Mouse (Mus musculus) left cerebral cortex, adult 18-20 months (tissue): ENCODE results near the gene Pik3ca. TPM values are rescaled to one million over a fixed set of nuclear protein-coding genes. Genes with fewer than 3 reads are reported as not detected.

Experiments used
- DNase-seq, 2 experiments: peaks; one replicate each; pipeline ENCODE4 v3.0.0; 2021 to 2022; ENCODE audit warnings: low spot score in 2 of 2, mixed read lengths in 1 of 2
- total RNA-seq, 2 experiments: library from RNA; stranded (reverse); gene quantifications; 2 replicates each; pipeline ENCODE4 v1.2.3; 2021

Gene Pik3ca
- total RNA-seq, 2 experiments from 2014 or later = 62.0 to 71.2 TPM

GRCm38 (mm10) chr3:32437820-32438219 lies 40.3 kb downstream of the Pik3ca start:
- no peak for DNase-seq

GRCm38 (mm10) chr3:32438716-32439115 lies 41.2 kb downstream of the Pik3ca start:
- no peak for DNase-seq

DNA sequence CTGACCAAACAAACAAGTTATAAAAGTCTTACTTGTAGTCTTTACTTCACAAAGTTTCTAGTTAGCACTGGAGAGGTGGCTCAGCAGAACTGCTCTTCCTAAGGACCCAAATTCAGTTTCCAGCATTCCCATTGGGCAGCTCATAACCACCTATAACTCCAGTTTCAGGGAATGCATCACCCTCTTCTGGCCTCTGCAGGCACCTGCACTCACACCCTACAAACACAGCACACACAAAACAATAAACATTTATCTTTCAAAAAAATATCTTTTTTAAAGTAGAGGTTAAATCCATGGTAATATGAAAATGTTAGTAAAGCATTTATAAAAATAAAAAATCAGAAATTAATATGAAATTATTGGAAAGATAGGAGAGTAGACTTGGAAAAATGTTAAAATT lies 44.2 kb downstream of the Pik3ca start:
- DNase-seq = no peak

DNA sequence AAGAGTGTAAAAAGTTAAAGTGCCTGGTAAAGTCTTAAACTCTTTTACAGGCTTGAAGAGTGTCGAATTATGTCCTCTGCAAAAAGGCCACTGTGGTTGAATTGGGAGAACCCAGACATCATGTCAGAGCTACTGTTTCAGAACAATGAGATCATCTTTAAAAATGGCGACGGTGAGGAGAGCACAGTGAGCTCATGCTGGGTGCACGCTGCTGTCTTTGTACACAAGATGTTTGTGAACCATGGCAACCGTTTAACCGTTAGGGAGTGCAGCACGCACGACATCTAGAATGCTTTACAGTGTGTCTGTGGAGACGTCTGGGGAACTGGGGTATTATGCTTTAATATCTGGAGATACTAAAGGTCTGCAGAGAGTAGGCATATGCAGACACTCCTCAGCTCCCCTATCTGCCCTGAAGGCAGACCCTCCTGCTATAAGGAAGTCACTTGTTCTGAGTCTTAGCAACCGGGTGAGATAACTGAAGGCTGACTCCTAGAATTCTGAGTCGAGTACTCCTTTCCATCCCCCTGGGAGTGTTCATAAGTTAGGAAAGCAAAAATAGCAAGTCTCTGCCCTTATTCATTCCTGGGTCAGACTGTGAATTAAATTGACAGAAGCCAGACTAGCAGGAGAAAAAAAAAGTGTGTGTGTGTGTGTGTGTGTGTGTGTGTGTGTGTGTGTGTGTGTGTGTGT lies 57.0 kb downstream of the Pik3ca start:
- DNase-seq = no peak

DNA sequence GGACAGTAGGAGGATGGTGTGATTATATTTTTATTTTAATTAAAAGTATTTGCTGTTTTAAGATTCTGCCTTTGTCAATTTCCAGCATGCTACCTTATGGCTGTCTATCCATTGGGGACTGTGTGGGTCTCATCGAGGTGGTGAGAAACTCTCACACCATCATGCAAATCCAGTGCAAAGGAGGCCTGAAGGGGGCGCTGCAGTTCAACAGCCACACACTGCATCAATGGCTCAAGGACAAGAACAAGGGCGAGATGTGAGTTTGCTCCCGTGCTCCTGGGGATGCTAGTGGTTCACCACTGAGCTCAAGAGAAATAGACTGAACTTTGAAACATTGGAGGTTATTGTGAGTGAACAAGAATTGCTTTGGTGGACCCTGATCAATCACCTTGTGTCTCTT lies 62.3 kb downstream of the Pik3ca start:
- DNase-seq = peak; percentile 14 to 28

DNA sequence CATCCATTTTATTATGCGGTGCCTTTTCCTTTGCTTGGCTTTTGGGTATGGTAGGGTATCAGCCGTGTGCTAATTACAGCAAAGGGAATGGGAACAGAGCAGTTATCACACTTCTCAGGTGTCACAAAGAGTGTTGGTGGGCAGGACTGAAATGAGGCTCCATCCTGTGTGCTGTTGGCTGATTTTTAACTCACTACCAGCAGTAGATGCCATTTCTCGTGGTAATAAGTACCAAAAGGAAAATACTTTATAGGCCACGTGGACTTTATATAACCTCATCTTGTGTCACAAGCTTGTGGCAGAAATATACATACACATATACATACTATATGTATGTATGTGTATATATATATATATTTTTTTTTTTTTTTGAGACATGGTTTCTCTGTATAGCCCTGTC lies 69.8 kb downstream of the Pik3ca start:
- no peak for DNase-seq

GRCm38 (mm10) chr3:32468411-32468810 lies 70.9 kb downstream of the Pik3ca start:
- DNase-seq = no peak

- no peak for DNase-seq
Measured at GRCm38 (mm10) chr3:32470449-32470848, 73.0 kb downstream of the Pik3ca start.

DNA sequence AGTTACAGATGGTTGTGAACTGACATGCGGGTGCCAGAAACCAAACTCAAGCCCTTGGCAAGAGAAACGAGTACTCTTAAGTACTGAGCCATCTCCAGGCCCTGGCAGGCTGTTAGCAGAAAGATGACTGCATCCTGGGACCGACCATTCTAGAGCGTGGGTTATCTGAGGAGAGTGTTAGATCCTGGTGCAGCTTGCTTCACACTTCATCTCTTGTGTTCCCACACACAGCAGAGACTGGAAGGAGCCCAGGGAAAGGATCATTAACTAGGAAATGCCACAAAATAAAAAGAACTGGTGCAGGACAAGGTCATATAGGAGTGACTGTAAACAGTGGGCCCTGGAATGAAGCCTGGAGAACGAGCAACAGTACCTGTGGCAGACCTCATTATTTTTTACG lies 73.6 kb downstream of the Pik3ca start:
- DNase-seq = peak; percentile 11 to 47

- no peak for DNase-seq
Measured at GRCm38 (mm10) chr3:32472191-32472900, 74.9 kb downstream of the Pik3ca start.

- no peak for DNase-seq
Measured at GRCm38 (mm10) chr3:32473184-32473583, 75.7 kb downstream of the Pik3ca start.

- DNase-seq = no peak
Measured at GRCm38 (mm10) chr3:32479961-32480360, 82.5 kb downstream of the Pik3ca start.

GRCm38 (mm10) chr3:32483035-32483434 lies 85.6 kb downstream of the Pik3ca start:
- DNase-seq = no peak

DNA sequence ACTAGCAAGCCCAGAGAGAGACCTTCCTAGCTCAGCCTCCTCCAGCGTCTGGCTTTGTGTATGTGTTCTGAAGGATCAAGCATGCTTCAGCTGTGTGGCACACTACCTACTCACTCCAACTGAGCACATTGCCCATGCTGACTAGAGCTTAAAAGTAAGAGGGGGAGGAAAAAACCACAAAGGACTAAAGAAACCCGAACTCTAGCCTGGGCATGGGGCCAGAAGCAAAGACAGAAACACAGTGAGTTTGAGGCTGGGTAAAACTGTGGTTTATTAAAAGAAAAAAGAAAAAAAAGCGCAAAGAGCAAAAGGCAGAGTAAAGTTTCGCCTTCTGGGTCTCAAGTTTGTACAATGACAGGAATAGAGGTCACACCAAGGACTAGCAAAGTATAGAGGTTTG lies 89.1 kb downstream of the Pik3ca start:
- DNase-seq = no peak

DNA sequence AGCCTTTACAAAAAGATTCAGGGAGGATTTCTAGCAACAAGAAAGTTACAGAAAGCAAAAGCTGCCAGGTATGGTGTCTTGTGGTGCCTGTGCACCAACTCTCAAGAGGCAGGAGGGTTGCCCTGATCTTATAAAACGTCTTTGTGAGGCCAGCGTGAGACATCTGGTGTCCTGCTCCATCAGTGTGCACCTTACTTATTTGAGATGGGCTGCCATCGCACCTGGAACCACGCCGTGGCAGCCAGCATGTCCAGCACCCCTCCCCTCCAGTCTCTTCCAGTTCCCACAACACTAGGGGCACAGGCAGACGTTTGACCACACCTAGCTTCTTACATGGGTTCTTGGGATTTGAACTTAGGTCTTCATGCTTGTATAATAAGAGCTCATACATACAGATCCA lies 90.7 kb downstream of the Pik3ca start:
- DNase-seq = no peak

- no peak for DNase-seq
Measured at GRCm38 (mm10) chr3:32490076-32490927, 92.8 kb downstream of the Pik3ca start.

GRCm38 (mm10) chr3:32490928-32491315 lies 93.5 kb downstream of the Pik3ca start:
- no peak for DNase-seq

DNA sequence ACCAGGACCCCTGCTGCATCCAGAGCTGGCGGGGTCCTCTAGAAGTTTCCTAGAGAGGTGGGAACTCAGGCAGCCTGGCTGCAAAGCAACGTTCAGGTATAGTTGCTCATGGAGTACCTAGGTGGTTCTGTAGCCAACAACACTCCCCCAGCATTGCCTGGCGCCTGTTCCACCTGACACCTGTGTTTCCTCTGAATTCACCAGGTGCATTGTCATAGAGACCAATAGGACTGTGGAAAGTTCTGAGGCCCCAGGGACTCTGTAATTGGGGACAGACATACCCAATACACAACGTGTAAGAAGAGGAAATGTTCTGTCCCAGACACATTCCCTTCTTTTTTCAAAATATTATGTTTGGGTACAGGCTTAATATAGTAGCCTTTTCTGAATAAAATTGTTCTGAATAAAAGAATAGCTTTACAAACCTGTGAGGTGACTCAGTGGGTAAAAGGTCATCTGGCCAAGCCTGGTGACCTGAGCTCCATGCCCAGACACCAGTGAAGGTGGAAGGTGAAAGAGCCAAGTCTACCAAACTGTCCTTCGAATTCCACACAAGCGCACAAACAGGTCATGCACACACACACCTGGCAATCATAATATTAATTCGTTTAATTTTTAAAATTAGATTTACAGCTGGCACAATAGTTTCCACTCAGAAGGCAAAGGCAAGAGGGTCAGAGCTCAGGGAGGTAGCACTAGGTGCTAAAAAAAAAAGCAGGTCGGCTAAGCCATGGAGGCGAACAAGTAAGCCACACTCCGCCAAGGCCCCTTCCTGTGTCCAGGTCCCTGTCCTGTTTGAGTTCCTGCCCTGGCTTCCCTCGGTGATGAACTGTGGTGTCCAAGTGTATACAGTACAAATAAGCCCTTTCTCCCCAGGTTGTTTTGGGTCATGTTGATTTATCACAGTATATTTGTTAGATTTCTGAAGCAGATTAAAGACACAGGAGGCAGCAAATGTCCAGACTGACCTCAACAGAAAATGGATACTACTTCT lies 94.9 kb downstream of the Pik3ca start, which contains the start of gene Kcnmb3:
TSS of gene Kcnmb3 (minus strand) at position 135 of the 994 bp plus-strand sequence.
- no peak for DNase-seq

DNA sequence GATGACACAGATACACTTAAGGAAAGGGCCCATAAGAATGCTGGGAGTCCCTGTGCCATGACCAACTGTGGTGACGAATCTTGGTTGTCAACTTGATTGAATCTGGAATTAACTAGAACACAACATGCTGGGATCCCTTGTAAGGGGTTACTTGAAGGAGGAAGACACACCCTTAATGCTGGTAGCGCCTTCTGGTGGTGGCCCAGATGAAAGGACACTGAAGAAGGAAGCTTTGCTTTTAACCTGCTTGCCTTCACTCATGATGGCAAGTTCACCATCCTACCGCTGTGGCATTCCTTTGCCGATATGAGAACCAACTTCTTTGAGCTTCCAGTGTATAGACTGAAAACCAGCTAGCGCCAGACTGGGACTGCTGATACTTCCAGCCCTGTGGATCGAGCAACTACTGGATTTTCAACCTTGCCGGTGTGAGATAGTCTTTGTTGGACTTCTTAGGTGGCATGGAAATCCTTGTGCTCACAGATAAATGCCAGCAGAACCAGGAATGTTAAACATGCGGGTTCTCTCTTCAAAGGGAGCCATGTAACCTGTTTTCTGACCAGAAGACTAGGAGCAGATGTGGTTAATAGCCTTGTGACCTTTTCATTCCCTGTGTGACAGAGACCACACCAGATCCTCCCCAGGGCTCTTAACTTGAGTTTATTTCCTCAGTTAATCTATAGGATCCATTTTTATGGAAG lies 97.1 kb downstream of the Pik3ca start:
- no peak for DNase-seq
